Mouse (Mus musculus): ENCODE measurements around the gene Mmp21. TPM values are rescaled to one million over a fixed set of nuclear protein-coding genes. Genes with fewer than 3 reads are reported as not detected.

Gene Mmp21
- polyA plus RNA-seq, 1 experiment: not detected

DNA sequence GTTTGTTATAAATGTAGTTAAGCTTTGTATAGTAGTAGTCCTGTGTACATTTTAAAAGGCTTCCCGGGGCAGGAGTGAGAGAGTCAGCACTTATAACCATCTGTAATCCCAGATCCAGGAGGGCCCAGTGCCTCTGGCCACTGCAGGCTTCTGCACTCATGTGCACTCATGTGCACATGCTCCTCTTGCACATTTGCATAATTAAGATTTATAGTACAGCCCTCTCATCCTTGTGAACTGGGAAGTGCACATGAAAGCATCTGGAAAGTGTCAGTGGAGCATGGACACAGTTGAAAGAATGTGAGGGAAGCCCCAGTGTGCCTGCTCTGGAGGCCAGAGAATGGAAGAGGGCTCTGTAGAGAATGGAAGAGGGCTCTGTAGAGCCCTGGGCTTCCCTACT is 17.4 kb downstream of the Mmp21 start:
- DNase-seq: no peak
- no peaks in the 10 kb centered on the region for H3K27me3 ChIP-seq (ENCODE audit: control insufficient read depth, insufficient read depth, low read length)
- WGBS: 88% methylated on average over 1 of the region's 1 CpGs
- no peaks in the 10 kb centered on the region for H3K4me1 ChIP-seq (ENCODE audit: control insufficient read depth, insufficient read depth, low read length)
- no peak overlapping the region for H3K4me3 ChIP-seq (replicated peaks; ENCODE audit: insufficient read depth, low read depth, low read length)
- no peak overlapping the region for H3K27ac ChIP-seq (ENCODE audit: insufficient read depth, low read length)
- TF ChIP-seq CTCF (IDR thresholded peaks at IDR 0.05; ENCODE audit: borderline replicate concordance, insufficient read depth, low read depth, low read length): no peak
- no peak for TF ChIP-seq POLR2A (IDR thresholded peaks at IDR 0.05; ENCODE audit: borderline replicate concordance, insufficient read depth, low read length)

DNA sequence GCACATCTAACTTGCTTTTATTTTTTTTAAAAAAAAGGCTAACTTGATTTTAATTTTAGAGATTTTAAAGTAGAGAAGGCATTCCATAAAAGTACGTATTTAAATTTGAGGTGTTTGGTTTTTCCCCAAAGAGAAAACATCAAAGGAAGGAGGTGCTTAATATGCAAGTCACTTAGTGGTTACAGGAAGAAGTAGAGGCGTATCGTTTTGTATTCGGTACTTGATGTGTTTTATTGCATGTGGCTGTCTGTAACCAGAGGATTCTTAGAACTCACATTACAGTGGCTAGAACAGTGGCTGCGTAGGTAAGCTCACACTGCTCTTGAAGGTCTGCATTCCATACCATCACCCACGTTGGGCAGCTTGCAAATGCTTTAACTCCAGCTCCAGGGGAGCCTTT is 34.1 kb downstream of the Mmp21 start:
- Histone ChIP-seq H3K4me3 (replicated peaks; ENCODE audit: insufficient read depth, low read depth, low read length) (no peak overlapping the region), H3K4me1 (ENCODE audit: control insufficient read depth, insufficient read depth, low read length) (no peaks in the 10 kb centered on the region), H3K27me3 (ENCODE audit: control insufficient read depth, insufficient read depth, low read length) (no peaks in the 10 kb centered on the region), H3K27ac (ENCODE audit: insufficient read depth, low read length) (no peak overlapping the region)
- DNase-seq: no peak
- WGBS: 90% methylated on average over 6 of the region's 6 CpGs
- no peak for TF ChIP-seq POLR2A (IDR thresholded peaks at IDR 0.05; ENCODE audit: borderline replicate concordance, insufficient read depth, low read length)
- no peak for TF ChIP-seq CTCF (IDR thresholded peaks at IDR 0.05; ENCODE audit: borderline replicate concordance, insufficient read depth, low read depth, low read length)

DNA sequence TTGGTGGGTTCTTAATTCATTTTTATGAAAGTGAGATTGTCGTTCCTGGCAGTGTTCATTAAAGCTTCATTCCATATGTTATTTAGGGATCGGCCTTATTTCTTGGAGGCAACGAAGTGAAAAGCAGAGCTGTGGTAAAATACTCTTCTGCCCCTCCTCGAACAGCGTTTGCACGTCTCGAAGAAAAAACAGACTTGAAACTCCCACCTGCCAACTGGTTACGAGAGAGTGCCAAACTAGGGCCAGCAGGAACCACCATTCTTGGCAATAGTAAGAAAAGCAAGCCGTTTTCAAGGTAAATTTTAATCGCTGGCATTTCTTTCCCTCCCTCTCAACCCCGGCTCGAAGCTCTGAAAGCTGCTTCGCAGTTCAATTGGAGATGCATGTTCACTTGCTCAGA is 41.0 kb downstream of the Mmp21 start:
- TF ChIP-seq POLR2A (IDR thresholded peaks at IDR 0.05; ENCODE audit: borderline replicate concordance, insufficient read depth, low read length) (no peak), CTCF (IDR thresholded peaks at IDR 0.05; ENCODE audit: borderline replicate concordance, insufficient read depth, low read depth, low read length) (no peak)
- H3K4me1 ChIP-seq (ENCODE audit: control insufficient read depth, insufficient read depth, low read length): no peaks in the 10 kb centered on the region; the same call in 1 of the 2 replicates
- peak in 1 of 2 experiments; percentile 17 for DNase-seq
- H3K27ac ChIP-seq (ENCODE audit: insufficient read depth, low read length): no peak overlapping the region
- 12% methylated on average over 13 of the region's 13 CpGs for WGBS
- peak overlapping the region; percentile 9 for H3K4me3 ChIP-seq (replicated peaks; ENCODE audit: insufficient read depth, low read depth, low read length)
- no peaks in the 10 kb centered on the region for H3K27me3 ChIP-seq (ENCODE audit: control insufficient read depth, insufficient read depth, low read length)

GRCm38 (mm10) chr7:133638306-133638705 is 41.6 kb downstream of the Mmp21 start:
- no peak for TF ChIP-seq CTCF (IDR thresholded peaks at IDR 0.05; ENCODE audit: borderline replicate concordance, insufficient read depth, low read depth, low read length)
- no peak for TF ChIP-seq POLR2A (IDR thresholded peaks at IDR 0.05; ENCODE audit: borderline replicate concordance, insufficient read depth, low read length)
- 2% methylated on average over 13 of the region's 13 CpGs for WGBS
- no peak overlapping the region for H3K27ac ChIP-seq (ENCODE audit: insufficient read depth, low read length)
- H3K27me3 ChIP-seq (ENCODE audit: control insufficient read depth, insufficient read depth, low read length): no peaks in the 10 kb centered on the region
- peak; percentile 26 to 31 for DNase-seq
- peak overlapping the region; percentile 72 for H3K4me3 ChIP-seq (replicated peaks; ENCODE audit: insufficient read depth, low read depth, low read length)
- H3K4me1 ChIP-seq (ENCODE audit: control insufficient read depth, insufficient read depth, low read length): no peaks in the 10 kb centered on the region; the same call in 1 of the 2 replicates

- TF ChIP-seq POLR2A (IDR thresholded peaks at IDR 0.05; ENCODE audit: borderline replicate concordance, insufficient read depth, low read length) (peak; percentile 82), CTCF (IDR thresholded peaks at IDR 0.05; ENCODE audit: borderline replicate concordance, insufficient read depth, low read depth, low read length) (no peak)
Measured at GRCm38 (mm10) chr7:133637361-133638305, 42.2 kb downstream of the Mmp21 start, which contains the start of gene Edrf1. Gene Edrf1 (plus strand): TSS chr7:133637543.

GRCm38 (mm10) chr7:133636738-133637352 is 43.0 kb downstream of the Mmp21 start:
- Histone ChIP-seq H3K4me1 (ENCODE audit: control insufficient read depth, insufficient read depth, low read length) (no peaks in the 10 kb centered on the region; the same call in 1 of the 2 replicates), H3K27ac (ENCODE audit: insufficient read depth, low read length) (peak overlapping the region; percentile 50), H3K4me3 (replicated peaks; ENCODE audit: insufficient read depth, low read depth, low read length) (peak overlapping the region; percentile 72), H3K27me3 (ENCODE audit: control insufficient read depth, insufficient read depth, low read length) (no peaks in the 10 kb centered on the region)
- peak; percentile 88 to 95 for DNase-seq
- TF ChIP-seq CTCF (IDR thresholded peaks at IDR 0.05; ENCODE audit: borderline replicate concordance, insufficient read depth, low read depth, low read length) (peak; percentile 83), POLR2A (IDR thresholded peaks at IDR 0.05; ENCODE audit: borderline replicate concordance, insufficient read depth, low read length) (no peak)
- under 1% methylated on average over 21 of the region's 21 CpGs for WGBS

More at GRCm38 (mm10) chr7:133637361-133638305, 42.2 kb downstream of the Mmp21 start, which contains the start of gene Edrf1:
- peak; percentile 94 to 98 for DNase-seq
- under 1% methylated on average over 81 of the region's 81 CpGs for WGBS
- no peaks in the 10 kb centered on the region; the same call in 1 of the 2 replicates for H3K4me1 ChIP-seq (ENCODE audit: control insufficient read depth, insufficient read depth, low read length)
- H3K4me3 ChIP-seq (replicated peaks; ENCODE audit: insufficient read depth, low read depth, low read length): peak within 1 kb of the TSS; percentile 72
- peak within 1 kb of the TSS; percentile 50 for H3K27ac ChIP-seq (ENCODE audit: insufficient read depth, low read length)
- no peaks in the 10 kb centered on the region for H3K27me3 ChIP-seq (ENCODE audit: control insufficient read depth, insufficient read depth, low read length)

GRCm38 (mm10) chr7:133634932-133635650 is 44.8 kb downstream of the Mmp21 start:
- DNase-seq: no peak
- 55% methylated on average over 10 of the region's 12 CpGs for WGBS
- Histone ChIP-seq H3K27me3 (ENCODE audit: control insufficient read depth, insufficient read depth, low read length) (no peaks in the 10 kb centered on the region), H3K27ac (ENCODE audit: insufficient read depth, low read length) (no peak overlapping the region), H3K4me1 (ENCODE audit: control insufficient read depth, insufficient read depth, low read length) (no peaks in the 10 kb centered on the region; the same call in 1 of the 2 replicates), H3K4me3 (replicated peaks; ENCODE audit: insufficient read depth, low read depth, low read length) (no peak overlapping the region)
- TF ChIP-seq CTCF (IDR thresholded peaks at IDR 0.05; ENCODE audit: borderline replicate concordance, insufficient read depth, low read depth, low read length) (no peak), POLR2A (IDR thresholded peaks at IDR 0.05; ENCODE audit: borderline replicate concordance, insufficient read depth, low read length) (no peak)

Data from cerebellum, adult 2 months (tissue).